Mouse (Mus musculus): ENCODE results near the gene Chrm3. TPM values are rescaled to one million over a fixed set of nuclear protein-coding genes. Genes with fewer than 3 reads are reported as not detected.
"Not testable (repeated sequence)": the region's sequence is repeated elsewhere in the genome, so short reads cannot be mapped to it uniquely, and the experiment has no call there.

Chrm3 gene
- polyA plus RNA-seq, 1 experiment from 2014 or later: 1.7 TPM

DNA sequence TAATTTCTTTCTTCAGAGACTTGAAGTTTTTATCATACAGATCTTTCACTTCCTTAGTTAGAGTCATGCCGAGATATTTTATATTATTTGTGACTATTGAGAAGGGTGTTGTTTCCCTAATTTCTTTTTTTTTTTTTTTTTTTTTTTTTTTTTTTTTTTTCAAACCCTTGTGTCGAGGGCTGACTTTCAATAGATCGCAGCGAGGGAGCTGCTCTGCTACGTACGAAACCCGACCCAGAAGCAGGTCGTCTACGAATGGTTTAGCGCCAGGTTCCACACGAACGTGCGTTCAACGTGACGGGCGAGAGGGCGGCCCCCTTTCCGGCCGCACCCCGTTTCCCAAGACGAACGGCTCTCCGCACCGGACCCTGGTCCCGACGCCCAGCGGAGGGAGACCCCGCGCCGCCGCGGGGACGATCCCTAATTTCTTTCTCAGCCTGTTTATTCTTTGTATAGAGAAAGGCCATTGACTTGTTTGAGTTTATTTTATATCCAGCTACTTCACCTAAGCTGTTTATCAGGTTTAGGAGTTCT lies 526.4 kb downstream of the Chrm3 start:
- not testable (repeated sequence) for H3K9ac ChIP-seq; H3K9me3 ChIP-seq (replicated peaks); H3K4me1 ChIP-seq; H3K4me3 ChIP-seq (replicated peaks); H3K36me3 ChIP-seq; H3K4me2 ChIP-seq (replicated peaks); H3K27me3 ChIP-seq; H3K27ac ChIP-seq (replicated peaks)
- WGBS: 71% methylated on average over 33 of the region's 33 CpGs
- ATAC-seq (ENCODE audit: insufficient number of reproducible peaks, low FRiP score, low TSS enrichment, low read depth): peak; percentile 81

- Histone ChIP-seq H3K4me3 (replicated peaks) (no peak overlapping the region), H3K27me3 (no peaks in the 10 kb centered on the region), H3K9ac (no peak overlapping the region), H3K27ac (replicated peaks) (no peak overlapping the region), H3K4me2 (replicated peaks) (no peak overlapping the region), H3K9me3 (replicated peaks) (no peaks in the 10 kb centered on the region), H3K36me3 (no peaks in the 10 kb centered on the region), H3K4me1 (no peaks in the 10 kb centered on the region)
- no peak for ATAC-seq (ENCODE audit: insufficient number of reproducible peaks, low FRiP score, low TSS enrichment, low read depth)
- WGBS: 70% methylated on average over 5 of the region's 5 CpGs
Measured at GRCm38 (mm10) chr13:9826227-9826626, 534.4 kb downstream of the Chrm3 start.

Small RNA genes lying within 50 kb of the gene (microRNA-seq; reads per million reads assigned to microRNA genes)
- 2.2 reads per million, percentile 8 among the genes with 10 or more reads in this experiment for gene Gm24187 (ENCODE audit: borderline number of aligned reads)

Data from embryonic facial prominence, embryonic 15.5 days (tissue).